Mouse (Mus musculus): ENCODE measurements around the gene B3gnt2.

Gene B3gnt2

DNA sequence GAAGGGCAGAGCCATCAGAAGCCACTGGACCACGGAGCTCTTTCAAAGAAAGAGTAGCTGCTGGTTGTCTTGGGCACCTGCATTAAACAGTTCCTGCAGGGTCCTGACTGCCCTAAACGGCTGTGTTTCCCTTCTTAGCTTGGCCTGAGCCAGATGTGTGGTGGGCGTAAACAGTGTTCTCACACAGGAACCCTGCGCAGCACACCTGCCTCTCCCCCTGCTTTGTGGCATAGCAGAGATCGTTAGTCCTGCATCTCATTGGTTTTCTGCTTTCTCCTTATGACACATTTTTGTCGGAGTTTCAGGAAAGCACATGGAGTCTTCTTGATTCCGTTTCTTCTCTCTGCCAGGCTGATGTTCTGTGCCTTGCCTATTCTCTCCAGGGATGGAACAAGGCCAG lies 44.9 kb downstream of the B3gnt2 start:
- DNase-seq (ENCODE audit: low read depth, low spot score): no peak

DNA sequence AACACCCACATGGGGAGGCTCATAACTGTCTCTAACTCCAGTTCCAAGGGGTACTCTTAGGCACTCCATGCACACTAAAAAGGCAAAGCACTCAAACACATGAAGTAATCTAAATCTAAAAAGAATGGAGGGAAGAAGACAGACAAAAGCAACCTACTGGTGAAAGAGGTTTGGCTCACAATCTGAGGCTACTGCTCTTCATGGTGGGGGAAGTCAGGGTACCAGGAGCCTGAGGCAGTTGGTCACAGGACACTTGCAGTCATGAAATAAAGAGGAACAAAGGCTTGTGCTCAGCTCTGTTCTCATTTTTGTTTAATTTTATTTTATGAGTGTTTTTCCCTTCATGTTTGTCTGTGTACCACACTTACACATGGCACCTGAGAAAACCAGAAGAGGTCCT lies 45.6 kb downstream of the B3gnt2 start:
- DNase-seq (ENCODE audit: low read depth, low spot score): no peak

DNA sequence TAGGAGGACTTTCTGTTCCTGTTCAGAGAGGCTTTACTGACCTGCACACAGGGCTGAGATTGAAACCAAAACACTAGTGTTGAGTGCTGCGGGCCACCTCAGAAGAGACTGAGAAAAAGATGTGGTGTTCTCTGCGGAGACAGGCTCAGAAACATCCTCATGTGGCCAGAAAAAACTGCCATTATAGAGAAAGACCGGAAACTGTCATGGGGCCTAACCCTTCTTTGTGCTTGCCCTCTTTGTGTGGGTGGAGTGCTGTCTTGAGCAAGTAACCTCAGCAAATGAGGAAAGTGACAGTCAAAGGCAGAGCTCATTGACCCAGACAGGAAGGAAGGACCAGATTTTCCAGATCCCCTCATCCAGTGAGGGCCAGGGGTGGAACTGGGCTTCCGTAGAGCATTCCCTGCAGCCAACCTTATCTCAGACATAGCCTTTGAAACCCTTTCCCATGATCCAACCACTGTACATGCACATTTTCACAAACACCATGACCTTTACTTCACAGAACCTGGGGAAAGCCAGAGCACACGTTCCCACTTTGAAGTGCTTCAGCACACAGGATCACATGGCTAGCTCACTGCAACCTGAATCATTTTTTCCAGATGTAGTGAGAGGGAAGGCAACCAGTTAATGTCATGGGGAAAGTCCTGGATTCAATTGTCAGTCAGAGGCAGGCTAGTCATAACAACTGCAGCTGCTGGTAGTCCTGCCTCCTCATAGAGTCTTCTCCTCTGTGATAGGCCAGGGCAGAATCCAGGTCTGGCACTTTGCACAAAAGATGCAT lies 46.6 kb downstream of the B3gnt2 start:
- no peak for DNase-seq (ENCODE audit: low read depth, low spot score)

DNA sequence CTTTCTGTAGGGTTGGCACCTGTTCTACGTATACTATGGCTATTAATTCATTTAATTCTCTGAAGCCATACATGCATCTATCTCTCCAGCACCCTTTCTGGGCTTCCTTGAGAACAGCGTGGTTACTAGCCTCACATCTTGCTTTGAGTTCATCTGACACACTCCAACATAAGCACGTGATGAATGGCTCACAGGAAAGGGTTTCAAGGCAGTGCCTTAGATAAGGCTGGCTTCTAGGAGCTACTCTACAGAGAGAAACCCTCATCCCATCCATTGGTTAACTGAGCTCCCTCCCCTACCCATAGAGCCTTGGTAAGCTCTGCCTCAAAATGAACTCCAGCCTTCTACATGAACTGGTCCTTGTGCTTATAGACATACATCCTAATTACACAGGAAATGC lies 47.3 kb downstream of the B3gnt2 start:
- DNase-seq (ENCODE audit: low read depth, low spot score): no peak

GRCm38 (mm10) chr11:22811413-22811812 lies 49.3 kb downstream of the B3gnt2 start:
- no peak for DNase-seq (ENCODE audit: low read depth, low spot score)

- DNase-seq (ENCODE audit: low read depth, low spot score): no peak
These were observed 51.2 kb downstream of the B3gnt2 start for GRCm38 (mm10) chr11:22809465-22810096.

GRCm38 (mm10) chr11:22808040-22808439 lies 52.7 kb downstream of the B3gnt2 start:
- DNase-seq (ENCODE audit: low read depth, low spot score): no peak

DNA sequence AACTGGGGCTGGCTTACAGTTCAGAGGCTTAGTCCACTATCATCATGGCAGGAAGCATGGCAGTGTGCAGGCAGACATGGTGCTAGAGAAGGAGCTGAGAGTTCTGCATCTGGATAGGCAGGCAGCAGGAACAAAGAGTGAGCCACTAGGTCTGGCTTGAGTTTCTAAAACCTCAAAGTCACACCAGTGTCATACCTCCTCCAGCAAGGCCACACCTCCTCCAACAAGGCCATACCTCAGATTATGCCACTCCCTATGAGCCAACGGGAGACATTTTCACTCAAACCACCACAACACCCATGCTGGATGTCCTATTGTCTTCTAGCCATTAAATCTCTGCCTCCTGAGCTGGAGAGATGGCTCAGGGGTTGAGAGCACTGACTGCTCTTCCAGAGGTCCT lies 55.6 kb downstream of the B3gnt2 start:
- DNase-seq (ENCODE audit: low read depth, low spot score): no peak

- no peak for DNase-seq (ENCODE audit: low read depth, low spot score)
These were observed 60.8 kb downstream of the B3gnt2 start for GRCm38 (mm10) chr11:22799987-22800424.

- no peak for DNase-seq (ENCODE audit: low read depth, low spot score)
These were observed 61.8 kb downstream of the B3gnt2 start for GRCm38 (mm10) chr11:22798916-22799315.

DNA sequence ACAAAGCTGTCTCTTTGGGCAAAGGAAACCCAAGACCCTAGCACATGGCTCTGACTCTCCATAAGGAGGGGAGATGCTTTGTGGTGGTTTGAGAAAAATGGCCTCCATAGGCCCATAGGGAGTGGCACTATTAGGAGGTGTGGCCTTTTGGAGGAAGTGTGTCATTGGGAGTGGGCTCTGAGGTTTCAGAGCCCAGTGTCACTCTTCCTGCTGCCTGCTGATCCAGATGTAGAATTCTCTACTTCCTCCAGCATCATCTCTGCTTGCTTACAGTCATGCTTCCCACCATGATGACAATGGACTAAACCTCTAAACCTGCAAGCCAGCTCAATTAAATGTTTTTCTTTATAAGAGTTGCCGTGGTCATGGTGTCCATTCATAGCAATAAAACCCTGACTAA lies 66.0 kb downstream of the B3gnt2 start:
- DNase-seq (ENCODE audit: low read depth, low spot score): no peak

DNA sequence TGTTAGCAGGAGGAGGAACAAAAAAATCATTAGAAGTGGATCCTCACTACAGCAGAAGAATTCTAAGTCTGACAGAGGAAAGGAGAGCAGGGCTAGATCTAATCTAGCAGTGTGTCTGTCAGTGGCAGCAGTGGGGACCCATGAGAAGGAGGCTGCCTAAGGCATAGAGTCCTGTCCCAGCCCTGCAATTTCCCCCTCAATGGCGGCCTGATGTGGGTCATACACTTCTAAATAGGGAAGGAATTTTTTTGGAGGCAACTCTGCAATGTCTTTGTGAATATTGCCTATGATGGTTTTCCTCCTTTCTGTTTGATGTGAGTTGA lies 66.9 kb downstream of the B3gnt2 start:
- no peak for DNase-seq (ENCODE audit: low read depth, low spot score)

GRCm38 (mm10) chr11:22793176-22793880 lies 67.4 kb downstream of the B3gnt2 start:
- no peak for DNase-seq (ENCODE audit: low read depth, low spot score)

- DNase-seq (ENCODE audit: low read depth, low spot score): no peak
These were observed 68.6 kb downstream of the B3gnt2 start for GRCm38 (mm10) chr11:22792149-22792548.

GRCm38 (mm10) chr11:22791726-22792125 lies 69.0 kb downstream of the B3gnt2 start:
- no peak for DNase-seq (ENCODE audit: low read depth, low spot score)

DNA sequence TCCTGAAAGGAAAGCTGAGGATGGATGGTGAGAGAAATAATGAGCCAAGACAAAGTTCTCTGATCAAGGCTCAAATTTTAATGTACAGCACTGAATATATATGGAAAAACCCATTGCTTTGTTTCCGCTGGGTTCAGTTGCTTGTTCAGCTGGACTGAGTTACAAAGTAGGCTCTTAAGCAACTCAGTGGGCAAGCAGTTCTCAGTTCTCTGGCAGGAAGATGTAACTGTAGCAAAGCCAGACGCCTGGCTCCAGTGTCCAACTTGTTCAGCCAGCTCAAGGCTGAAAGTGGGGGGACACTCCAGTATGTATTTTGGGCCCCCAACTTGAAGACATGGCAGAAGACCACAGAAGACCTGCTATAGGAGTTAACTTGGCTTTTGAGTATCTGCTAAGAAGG lies 72.9 kb downstream of the B3gnt2 start:
- DNase-seq (ENCODE audit: low read depth, low spot score): no peak

DNA sequence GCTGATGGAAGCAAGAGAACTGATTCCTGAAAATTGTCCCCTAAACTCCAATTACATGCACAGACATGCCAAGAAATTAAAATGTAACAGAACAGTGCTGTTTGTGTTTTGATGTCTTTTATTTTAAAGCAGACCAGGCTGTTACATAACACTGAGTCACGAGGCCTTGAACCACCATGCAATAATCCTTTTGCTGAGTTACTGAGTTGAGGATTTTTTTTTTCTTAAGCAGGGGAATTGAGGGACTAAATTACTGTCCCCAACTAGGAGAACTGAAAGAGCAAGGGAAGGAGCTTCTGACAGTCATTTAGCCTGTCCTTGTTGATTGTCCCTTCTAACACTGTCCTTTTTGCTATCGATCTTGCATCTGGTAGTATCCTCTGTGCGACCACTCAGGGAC lies 76.3 kb downstream of the B3gnt2 start:
- no peak for DNase-seq (ENCODE audit: low read depth, low spot score)

GRCm38 (mm10) chr11:22782705-22783124 lies 78.0 kb downstream of the B3gnt2 start:
- DNase-seq (ENCODE audit: low read depth, low spot score): no peak

DNA sequence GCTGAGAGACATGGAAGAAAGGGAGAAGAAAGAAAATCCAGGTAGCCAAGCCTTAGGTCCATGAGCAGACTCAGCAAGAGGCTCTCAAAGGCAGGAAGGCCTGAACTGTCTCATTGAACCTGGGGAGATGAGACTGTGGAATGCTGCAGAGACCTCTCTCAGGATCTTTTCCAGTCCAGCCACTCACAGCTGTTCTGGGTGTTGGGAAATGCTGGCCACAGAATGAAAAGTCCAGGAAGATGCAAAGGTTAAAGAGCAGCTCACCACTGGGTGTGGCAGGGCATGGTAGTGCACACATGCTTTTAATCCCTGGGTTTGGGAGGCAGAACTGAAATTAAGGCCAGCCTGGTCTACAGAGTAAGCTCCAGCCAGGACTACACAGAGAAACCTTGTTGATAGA lies 79.6 kb downstream of the B3gnt2 start:
- DNase-seq (ENCODE audit: low read depth, low spot score): no peak

- no peak for DNase-seq (ENCODE audit: low read depth, low spot score)
These were observed 80.0 kb downstream of the B3gnt2 start for GRCm38 (mm10) chr11:22780761-22781160.

GRCm38 (mm10) chr11:22779821-22780551 lies 80.8 kb downstream of the B3gnt2 start:
- DNase-seq (ENCODE audit: low read depth, low spot score): no peak

DNA sequence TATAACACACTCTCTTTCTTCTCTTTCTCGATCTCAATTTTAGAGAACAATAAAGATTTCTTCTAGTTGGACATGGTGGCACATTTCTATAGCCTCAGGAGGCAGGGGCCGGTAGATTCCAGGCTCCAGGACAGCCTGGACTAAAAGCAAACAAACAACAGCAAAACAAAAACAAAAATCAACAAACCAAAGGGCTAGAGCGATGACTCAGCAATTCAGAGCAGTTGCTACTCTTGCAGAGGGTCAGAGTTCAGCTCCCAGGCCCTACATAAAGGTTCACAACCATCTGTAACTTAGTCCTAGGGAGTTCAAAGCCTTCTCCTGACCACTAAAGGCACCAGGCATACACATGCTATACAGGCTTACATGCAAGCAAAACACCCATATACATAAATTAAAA lies 82.2 kb downstream of the B3gnt2 start:
- no peak for DNase-seq (ENCODE audit: low read depth, low spot score)

All from c-Kit-negative CD71-positive TER-119-positive erythroid progenitor cells, embryonic 14.5 days (primary cell).